Mouse (Mus musculus) heart, embryonic 14.5 days (tissue): ENCODE measurements around the gene Krtap5-1. TPM values are rescaled to one million over a fixed set of nuclear protein-coding genes. Genes with fewer than 3 reads are reported as not detected.
"Not testable (repeated sequence)": the region's sequence is repeated elsewhere in the genome, so short reads cannot be mapped to it uniquely, and the experiment has no call there.

ENCODE experiments used
- ATAC-seq: fragments of 200-750 bp; cut with Nextera tagmentation; 2 replicates; pipeline ENCODE4 v1.8.0; 2017; ENCODE audit warnings: low read depth, moderate TSS enrichment; ENCODE audit not compliant: insufficient number of reproducible peaks, insufficient read depth, low FRiP score
- H3K27ac ChIP-seq, 2 experiments: fragments of 200-500 bp in 1 of 2; fragments of 300-500 bp in 1 of 2; sonication (generic) in 1 of 2; replicated peaks in 1 of 2; 2 replicates each; pipeline ENCODE4 v1.5.1; 2012 to 2014; ENCODE audit warnings: low read depth in 2 of 2, low read length in 2 of 2, control low read depth in 1 of 2, mild to moderate bottlenecking in 1 of 2, mixed read lengths in 1 of 2; ENCODE audit not compliant: control insufficient read depth in 1 of 2, insufficient read depth in 1 of 2
- H3K27me3 ChIP-seq: fragments of 300-500 bp; sonication (generic); 2 replicates; pipeline ENCODE4 v1.6.1; 2014; ENCODE audit warnings: mild to moderate bottlenecking, low read length, control low read depth; ENCODE audit not compliant: control insufficient read depth, insufficient read depth
- H3K36me3 ChIP-seq: fragments of 300-500 bp; sonication (generic); 2 replicates; pipeline ENCODE4 v1.6.1; 2014; ENCODE audit warnings: mild to moderate bottlenecking, control low read depth, low read length, mixed read lengths; ENCODE audit not compliant: control insufficient read depth, insufficient read depth
- H3K4me1 ChIP-seq, 2 experiments: fragments of 200-500 bp in 1 of 2; fragments of 300-500 bp in 1 of 2; sonication (generic) in 1 of 2; 2 replicates each; pipeline ENCODE4 v1.6.1; 2012 to 2014; ENCODE audit warnings: low read length in 2 of 2, control low read depth in 1 of 2, mixed read lengths in 1 of 2; ENCODE audit not compliant: control insufficient read depth in 2 of 2, insufficient read depth in 2 of 2
- H3K4me2 ChIP-seq: fragments of 300-500 bp; sonication (generic); 2 replicates; pipeline ENCODE4 v1.6.1; 2014; ENCODE audit warnings: mild to moderate bottlenecking, low read length
- H3K4me3 ChIP-seq, 2 experiments: fragments of 200-500 bp in 1 of 2; fragments of 300-500 bp in 1 of 2; sonication (generic) in 1 of 2; 2 replicates each; pipeline ENCODE4 v1.5.1; 2012 to 2014; ENCODE audit warnings: low read length in 2 of 2, mild to moderate bottlenecking in 2 of 2, control low read depth in 1 of 2, low read depth in 1 of 2, moderate library complexity in 1 of 2; ENCODE audit not compliant: control insufficient read depth in 1 of 2, insufficient read depth in 1 of 2
- H3K9ac ChIP-seq: fragments of 300-500 bp; sonication (generic); 2 replicates; pipeline ENCODE4 v1.6.1; 2014; ENCODE audit warnings: mild to moderate bottlenecking, low read length
- H3K9me3 ChIP-seq: fragments of 300-500 bp; sonication (generic); 2 replicates; pipeline ENCODE4 v1.6.1; 2016; ENCODE audit warnings: low read length, control low read depth; ENCODE audit not compliant: control insufficient read depth
- WGBS: fragments of 180-500 bp; shearing (Covaris S2); extraction: QIAGEN DNeasy Blood & Tissue Kit; methylation state at CpG from one replicate; pipeline ENCODE4 v1.1.7; 2014; 5-methylcytosine and 5-hydroxymethylcytosine counted together
- polyA plus RNA-seq: library from polyadenylated mRNA; unstranded; fragments of >200 nt; fragmentation: Nextera tagmentation; extraction: Ambion mirVana; gene quantifications from 2 replicates; pipeline ENCODE4 v1.2.1, GENCODE M21; 2014

Krtap5-1 gene
- polyA plus RNA-seq, 1 experiment from 2014 or later = not detected

DNA sequence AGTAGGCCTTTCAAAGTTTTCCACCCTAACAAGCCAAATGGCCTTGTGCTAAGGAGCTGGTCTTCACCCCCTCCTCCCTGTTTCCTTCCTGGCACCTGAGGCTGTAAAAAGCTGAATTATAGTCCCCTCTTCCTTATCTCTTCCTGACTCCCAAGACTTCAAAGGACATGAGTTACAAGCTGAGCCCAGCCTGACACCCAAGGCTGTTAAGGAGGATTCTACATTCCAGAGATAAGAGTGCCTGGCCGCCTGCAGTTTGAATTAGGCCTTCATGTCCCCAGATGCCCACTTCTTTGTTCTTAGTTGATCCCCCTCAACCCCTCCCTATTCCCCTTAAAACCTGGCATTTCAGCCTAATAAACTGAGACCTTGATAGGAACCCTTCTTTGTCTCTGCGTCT lies 14.1 kb downstream of the Krtap5-1 start:
- H3K4me1 ChIP-seq, H3K9ac ChIP-seq, ATAC-seq, H3K9me3 ChIP-seq, H3K4me2 ChIP-seq, H3K27me3 ChIP-seq, H3K27ac ChIP-seq, H3K4me3 ChIP-seq, H3K36me3 ChIP-seq: not testable (repeated sequence)
- 14% methylated on average over 2 of the region's 2 CpGs for WGBS

DNA sequence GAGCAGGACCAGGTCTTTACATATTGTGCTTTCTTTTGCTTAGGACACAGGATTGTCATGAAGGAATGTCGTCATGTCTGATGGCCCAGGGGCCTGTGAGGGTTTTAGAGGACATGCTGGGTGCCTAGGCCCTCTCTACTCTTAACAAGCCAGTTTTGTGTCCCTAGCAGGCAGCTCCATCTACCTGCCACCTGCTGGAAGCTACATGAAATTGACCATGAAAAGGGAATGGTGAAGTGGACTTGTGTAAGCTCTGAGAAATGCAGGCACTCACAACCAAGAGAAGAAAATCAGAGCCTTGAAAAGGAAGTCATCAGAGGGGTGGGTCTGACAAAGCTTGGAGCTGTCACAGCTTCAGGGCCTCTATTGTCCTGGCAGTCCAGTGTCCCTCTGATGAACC lies 17.6 kb downstream of the Krtap5-1 start:
- WGBS = 71% methylated on average over 1 of the region's 1 CpGs
- H3K9me3 ChIP-seq, H3K27me3 ChIP-seq, H3K9ac ChIP-seq, H3K27ac ChIP-seq, H3K4me2 ChIP-seq, H3K4me3 ChIP-seq, H3K4me1 ChIP-seq, ATAC-seq, H3K36me3 ChIP-seq: not testable (repeated sequence)

GRCm38 (mm10) chr7:142278183-142278582 lies 18.7 kb downstream of the Krtap5-1 start:
- not testable (repeated sequence) for H3K27ac ChIP-seq, H3K36me3 ChIP-seq, H3K9ac ChIP-seq, H3K4me3 ChIP-seq, H3K4me2 ChIP-seq, H3K9me3 ChIP-seq, ATAC-seq, H3K27me3 ChIP-seq
- 0% methylated on average over 3 of the region's 3 CpGs for WGBS
- peaks cover 4 to 12% of the 10 kb centered on the region in 2 experiments for H3K4me1 ChIP-seq

DNA sequence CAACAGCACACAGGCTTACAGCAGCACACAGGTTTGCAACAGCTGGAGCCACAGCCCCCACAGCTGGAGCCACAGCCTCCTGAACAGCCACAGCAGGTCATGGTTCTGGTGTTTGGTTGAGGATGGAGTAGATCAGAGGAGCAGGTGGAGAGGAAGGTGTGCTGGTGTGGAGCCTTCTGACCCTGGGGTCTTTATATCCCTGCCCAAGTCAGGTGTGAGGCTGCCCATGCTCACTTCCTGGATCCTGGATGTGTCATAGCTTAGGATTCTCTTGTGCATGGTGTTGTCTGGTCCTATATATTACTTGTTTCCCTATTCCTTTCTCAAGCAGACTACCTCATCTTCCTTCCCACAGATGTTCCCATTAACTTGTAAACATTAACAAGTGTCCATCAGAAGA lies 22.7 kb downstream of the Krtap5-1 start, which contains the start of gene Gm4559:
Gm4559 (minus strand) TSS at position 101 of the 400 bp plus-strand sequence.
- not testable (repeated sequence) for ATAC-seq, H3K4me2 ChIP-seq, H3K9me3 ChIP-seq, H3K27me3 ChIP-seq, H3K36me3 ChIP-seq, H3K27ac ChIP-seq, H3K4me3 ChIP-seq, H3K4me1 ChIP-seq, H3K9ac ChIP-seq

GRCm38 (mm10) chr7:142258254-142258653 lies 38.7 kb downstream of the Krtap5-1 start, which contains the start of gene Gm2431:
Gm2431 (minus strand) TSS chr7:142258354.
- H3K27ac ChIP-seq, H3K36me3 ChIP-seq, H3K27me3 ChIP-seq, H3K9me3 ChIP-seq, H3K4me2 ChIP-seq, ATAC-seq, H3K9ac ChIP-seq, H3K4me3 ChIP-seq, H3K4me1 ChIP-seq: not testable (repeated sequence)
- 38% methylated on average over 1 of the region's 1 CpGs for WGBS

DNA sequence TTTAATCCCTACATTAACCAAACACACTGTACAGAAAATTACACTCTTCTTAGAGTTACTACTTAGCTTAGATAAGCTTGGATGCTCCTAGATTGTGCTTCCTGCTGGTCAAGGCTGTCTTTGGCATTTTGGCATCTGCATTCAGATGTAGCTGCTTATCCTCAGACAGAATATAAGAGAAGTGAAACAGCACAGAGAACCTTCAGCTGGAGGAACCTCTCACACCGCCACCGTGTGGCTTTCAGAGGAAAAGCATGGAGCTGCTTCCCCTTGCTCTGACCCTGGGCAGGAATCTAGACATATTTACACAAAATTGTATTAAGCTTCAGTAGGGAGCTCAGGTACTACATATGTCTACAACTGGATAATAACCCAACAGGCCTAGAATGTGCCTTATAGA lies 41.4 kb downstream of the Krtap5-1 start:
- Histone ChIP-seq H3K9ac (no peak overlapping the region), H3K27me3 (no peaks in the 10 kb centered on the region), H3K4me2 (no peak overlapping the region), H3K4me3 (no peak overlapping the region), H3K36me3 (no peaks in the 10 kb centered on the region), H3K4me1 (no peaks in the 10 kb centered on the region), H3K9me3 (no peaks in the 10 kb centered on the region), H3K27ac (no peak overlapping the region)
- ATAC-seq = no peak
- WGBS = 0% methylated on average over 2 of the region's 2 CpGs

DNA sequence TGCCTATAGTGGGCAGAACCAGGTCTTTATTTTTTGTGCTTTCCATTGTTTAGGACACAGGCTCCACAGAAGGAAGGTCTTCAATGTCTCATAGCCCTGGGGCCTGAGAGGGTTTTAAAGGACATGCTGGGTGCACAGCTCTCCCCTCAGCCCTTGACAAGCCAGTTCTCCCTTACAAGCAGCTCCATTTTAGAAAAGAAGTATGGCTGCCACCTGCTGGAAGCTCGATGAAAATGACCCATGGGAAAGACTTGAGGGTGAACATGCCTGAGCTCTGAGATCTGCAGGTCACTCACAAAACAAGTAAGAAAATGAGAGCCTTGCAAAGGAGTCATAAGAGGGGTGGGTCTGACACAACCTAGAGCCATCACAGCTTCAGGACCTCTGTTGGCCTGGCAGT lies 47.1 kb downstream of the Krtap5-1 start:
- Histone ChIP-seq H3K36me3 (no peaks in the 10 kb centered on the region), H3K9me3 (no peaks in the 10 kb centered on the region), H3K9ac (no peak overlapping the region), H3K27ac (no peak overlapping the region), H3K27me3 (no peaks in the 10 kb centered on the region), H3K4me3 (no peak overlapping the region), H3K4me1 (no peaks in the 10 kb centered on the region), H3K4me2 (no peak overlapping the region)
- ATAC-seq = no peak
- 0% methylated on average over 1 of the region's 1 CpGs for WGBS
